Mouse (Mus musculus): ENCODE measurements around the gene Immt.

DNA sequence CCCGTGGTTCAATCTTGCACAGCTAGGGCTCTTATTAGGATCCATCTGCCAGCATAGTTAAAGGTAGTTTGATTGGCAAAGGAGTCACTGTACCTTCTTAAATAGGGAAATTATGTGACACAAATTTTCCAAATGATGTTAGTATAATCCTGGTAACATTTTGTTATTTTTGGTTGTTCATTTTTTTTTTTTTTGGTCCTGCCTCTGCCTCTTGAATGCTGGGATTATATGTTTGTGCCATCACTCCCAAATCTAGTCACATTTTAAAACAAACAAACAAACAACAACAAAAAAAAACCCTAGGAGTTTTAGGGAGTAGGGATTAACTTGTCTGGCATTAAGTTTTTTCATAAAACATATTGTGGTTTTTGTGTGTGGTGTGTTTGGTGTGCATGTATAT lies 4.3 kb upstream of the Immt start, which contains the start of gene Mrpl35:
- no peak for TF ChIP-seq MXI1 (IDR thresholded peaks at IDR 0.05; ENCODE audit: low read depth, low read length)
- no peak for TF ChIP-seq POLR2A (IDR thresholded peaks at IDR 0.05; ENCODE audit: control insufficient read depth in 1 of 2, insufficient read depth in 1 of 2, low read depth in 1 of 2, low read length in 2 of 2, poor library complexity in 1 of 2)
- no peak for TF ChIP-seq CTCF (IDR thresholded peaks at IDR 0.05 in 2 of 3, conservative IDR thresholded peaks at IDR 0.05 in 1 of 3; ENCODE audit: control insufficient read depth in 1 of 3, insufficient read depth in 1 of 3, low read depth in 2 of 3, low read length in 3 of 3, poor library complexity in 1 of 3, severe bottlenecking in 1 of 3)
- no peak for TF ChIP-seq ZC3H11A (IDR thresholded peaks at IDR 0.05; ENCODE audit: low read depth, low read length)
- no peak for TF ChIP-seq ZNF384 (IDR thresholded peaks at IDR 0.05; ENCODE audit: low read depth, low read length)
